Mouse (Mus musculus): ENCODE measurements at regions not wholly inside any gene's neighbourhood (a gene's known extent, or its start where the extent isn't known, plus 50 kb on each side); places are given as distances from the start of the nearest gene placed in this dataset.

DNA sequence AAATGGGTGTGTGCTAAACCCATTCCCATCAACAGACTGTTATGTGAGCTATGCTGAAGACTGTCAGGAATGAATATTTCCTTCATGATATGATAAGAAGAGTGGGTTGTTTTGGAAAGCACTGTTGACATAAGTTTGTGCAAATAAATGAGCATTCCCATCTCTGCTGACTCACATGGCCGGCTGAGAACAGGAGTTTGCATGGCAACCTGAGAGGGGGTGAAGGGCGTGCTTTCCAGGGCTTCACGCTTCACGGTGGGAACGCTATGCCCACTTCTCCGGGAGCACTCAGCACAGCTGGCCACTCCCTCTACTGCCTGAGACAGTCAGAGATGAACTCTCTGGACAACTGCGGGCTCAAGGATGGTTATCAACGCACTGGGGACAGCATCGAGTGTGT is 348.9 kb upstream of the Slc24a5 start:
- DNase-seq (ENCODE audit: low spot score in 2 of 2), result no peak

DNA sequence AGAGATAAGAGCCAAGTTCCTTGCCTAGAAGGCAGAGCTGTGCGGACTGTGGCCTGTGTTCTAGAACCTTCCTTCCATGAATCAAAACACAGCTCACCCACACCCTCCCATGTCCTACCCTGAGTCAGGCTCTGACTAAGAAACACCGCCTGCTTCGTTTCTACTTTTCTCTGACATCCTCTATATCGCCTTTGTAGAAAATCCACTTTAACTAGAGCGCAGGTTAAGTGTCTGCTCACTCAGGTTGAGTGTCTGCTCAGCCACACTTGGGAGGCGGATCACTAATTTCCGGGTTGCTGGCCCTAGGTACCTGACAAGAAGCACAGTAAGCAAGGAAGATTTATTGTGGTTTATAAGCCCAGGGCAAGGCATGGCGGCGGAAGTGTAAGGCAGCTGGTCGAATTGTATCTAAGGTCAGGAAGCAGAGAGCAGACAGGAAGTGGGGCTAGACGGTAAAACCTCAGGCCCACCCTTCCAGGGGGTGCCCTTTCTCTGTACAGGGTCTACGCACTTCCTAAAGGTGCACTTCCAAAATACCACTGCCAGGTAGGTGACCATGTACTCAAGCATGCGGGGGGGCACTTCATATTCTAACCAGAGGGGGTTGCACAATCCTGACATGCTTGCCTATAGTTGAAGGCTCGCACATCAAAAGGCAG is 348.0 kb upstream of the Slc24a5 start:
- peak; percentile 12 to 15 for DNase-seq (ENCODE audit: low spot score in 2 of 2)

DNA sequence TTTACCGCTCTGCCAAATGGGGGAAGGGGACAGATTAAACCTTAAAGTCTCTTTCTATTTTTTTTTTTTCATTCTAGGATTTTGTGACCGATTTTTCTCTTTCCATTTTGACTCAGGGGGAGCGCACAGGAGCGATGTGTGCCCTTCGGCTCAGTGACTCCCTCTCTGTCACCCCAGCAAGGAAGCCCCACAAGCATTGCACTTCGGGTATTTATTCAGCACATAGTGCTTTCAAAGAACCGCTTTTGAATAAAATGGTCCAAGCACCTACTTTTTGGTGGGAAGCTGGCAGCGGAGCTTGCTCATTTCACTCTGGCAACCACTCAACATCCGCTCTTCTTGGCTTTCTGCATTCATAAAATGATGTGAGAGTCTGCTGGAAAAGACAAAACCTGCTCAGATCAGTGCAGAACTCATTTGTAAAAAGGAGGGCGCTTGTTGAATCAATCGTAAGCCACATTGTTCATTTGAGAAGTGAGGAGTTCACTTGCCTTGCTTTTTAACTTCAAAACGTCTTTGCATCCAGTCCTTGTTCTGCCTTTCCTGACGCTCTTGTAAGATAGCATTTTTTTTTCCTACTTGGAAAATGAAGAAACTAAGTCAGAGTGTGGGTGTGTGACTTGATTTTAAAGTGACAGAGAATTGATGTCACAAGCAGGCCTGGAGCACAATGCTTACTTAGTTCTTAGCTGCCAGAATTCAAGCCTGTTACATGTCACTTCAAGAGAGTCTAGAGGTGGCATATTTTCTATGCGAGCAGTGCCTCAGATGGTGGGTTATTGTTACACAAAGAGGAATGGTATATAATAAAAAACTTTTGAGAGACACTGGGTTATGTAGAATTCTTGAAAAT is 347.1 kb upstream of the Slc24a5 start:
- no peak for DNase-seq (ENCODE audit: low spot score in 2 of 2)

DNA sequence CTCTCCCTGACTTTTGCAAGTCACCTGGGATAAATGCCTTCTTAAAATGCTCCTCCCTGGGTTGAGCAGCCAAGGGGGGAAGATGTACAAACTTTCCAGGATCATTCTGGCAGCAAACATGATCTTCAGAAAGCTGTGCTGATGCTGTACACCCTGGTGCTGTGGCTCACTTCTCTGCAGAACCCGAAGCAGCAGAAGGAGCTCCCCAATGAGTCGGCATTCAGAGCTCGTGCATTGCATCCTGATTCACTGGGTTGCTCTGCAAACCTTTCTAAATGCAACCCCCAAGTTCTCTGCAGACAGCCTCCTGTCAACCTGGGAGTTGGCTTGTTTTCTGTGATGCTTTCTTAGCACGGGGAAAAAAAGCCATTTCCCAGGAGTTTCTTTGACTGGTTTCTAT is 343.8 kb upstream of the Slc24a5 start:
- no peak for DNase-seq (ENCODE audit: low spot score in 2 of 2)

DNA sequence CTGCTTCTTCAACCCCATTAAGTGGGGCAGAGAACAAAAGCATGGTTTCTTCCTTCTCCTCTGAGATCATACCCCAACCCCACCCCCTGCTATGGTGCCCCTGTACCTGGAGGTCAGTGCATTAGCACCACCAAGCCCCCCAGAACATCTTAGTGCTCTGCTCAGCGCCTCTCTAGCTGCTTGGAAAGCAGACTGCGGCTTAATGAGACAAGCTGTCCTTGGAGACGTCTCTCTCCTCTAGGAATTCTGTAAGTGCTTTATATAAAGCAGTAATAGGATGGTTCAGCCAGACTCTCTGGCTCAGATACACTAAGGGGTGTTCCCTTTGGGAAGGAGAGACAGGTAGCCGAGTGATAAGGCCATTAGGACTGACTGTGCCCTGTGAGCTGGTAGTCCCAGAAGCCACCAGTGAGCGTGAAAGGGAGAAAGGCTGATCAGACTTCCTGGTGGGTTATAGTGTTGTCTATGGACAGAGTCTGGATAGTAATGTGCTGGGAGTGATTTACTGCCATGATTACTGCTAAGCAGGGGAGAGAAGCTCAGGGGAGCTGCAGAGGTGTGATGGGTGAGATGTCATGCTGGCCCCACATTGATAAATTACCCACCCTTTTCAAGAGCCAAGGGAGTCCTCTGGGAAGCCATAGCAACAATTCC is 343.0 kb upstream of the Slc24a5 start:
- no peak for DNase-seq (ENCODE audit: low spot score in 2 of 2)

DNA sequence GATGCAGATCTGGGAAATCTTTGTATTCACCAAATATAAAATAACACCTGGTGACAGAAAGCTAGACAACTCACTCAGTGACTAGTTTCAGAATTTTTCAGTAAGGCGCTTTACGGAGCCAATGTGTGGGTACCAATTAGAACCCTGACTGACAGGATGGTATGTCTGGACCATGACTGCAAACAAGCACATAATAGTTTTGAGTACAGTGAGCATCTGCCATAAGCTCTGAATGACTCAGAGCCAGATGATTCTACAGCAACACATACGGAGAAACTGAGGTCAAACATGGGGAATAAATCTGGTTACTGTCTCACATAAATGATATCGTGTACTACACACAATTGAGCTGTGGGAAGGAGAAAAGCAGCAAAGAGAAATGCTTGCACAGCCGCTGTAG is 339.9 kb upstream of the Slc24a5 start:
- no peak for DNase-seq (ENCODE audit: low spot score in 2 of 2)

DNA sequence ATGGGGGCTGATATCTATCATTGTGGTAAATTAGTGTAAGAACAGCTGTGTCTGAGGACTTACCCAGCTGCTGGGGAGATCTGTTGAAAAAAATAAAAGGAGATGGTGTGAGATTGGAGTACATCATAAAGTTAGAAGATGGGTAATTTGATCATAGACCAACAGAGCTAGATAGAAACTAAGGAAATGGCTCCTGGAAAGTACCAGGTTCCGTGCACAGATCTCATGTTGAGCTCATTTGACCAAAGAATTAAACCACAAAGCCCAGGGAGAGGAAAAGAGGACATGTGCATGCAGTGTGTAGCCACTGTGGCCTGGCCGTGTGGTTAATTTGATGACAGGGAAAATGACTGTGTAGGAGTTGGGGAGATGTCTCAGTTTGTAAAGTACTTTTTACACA is 335.3 kb upstream of the Slc24a5 start:
- no peak for DNase-seq (ENCODE audit: low spot score in 2 of 2)

DNA sequence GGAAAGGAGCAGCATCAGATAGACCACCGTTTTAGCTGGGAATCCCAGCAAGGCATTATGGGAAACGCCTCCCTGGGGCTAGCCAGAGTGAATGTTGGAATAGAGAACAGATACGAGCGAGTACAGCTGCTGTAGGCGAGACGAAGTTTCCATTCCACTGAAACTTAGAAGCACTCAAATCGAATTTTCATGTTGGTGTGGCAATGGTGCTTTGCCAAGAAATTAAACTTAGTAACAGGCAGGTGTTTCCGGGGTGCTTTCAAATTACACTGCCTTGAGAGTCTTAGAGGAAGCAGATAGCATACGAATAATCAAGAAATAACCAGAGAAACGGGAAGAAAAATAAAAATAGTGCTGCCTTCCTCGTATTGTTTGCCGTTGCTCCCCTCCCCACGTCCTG is 327.1 kb upstream of the Slc24a5 start:
- peak; percentile 14 to 42 for DNase-seq (ENCODE audit: low spot score in 2 of 2)

DNA sequence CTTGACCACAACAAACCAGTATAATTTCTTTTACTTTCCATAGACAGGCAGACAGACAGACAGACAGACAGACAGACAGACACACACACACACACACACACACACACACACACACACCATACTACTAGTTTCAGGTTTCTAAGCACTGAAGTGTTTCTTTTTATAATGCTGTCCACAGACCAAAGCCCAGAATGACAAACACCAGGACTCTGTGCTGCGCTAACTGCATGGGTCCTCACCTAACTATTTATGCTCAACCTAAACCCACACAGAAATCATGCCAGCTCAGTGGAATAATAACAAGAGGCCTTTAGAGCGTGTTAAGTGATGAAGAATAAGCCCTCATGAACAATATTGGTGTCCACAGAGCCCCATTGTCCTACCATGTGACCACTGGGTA is 325.0 kb upstream of the Slc24a5 start:
- DNase-seq (ENCODE audit: low spot score in 2 of 2), result no peak

DNA sequence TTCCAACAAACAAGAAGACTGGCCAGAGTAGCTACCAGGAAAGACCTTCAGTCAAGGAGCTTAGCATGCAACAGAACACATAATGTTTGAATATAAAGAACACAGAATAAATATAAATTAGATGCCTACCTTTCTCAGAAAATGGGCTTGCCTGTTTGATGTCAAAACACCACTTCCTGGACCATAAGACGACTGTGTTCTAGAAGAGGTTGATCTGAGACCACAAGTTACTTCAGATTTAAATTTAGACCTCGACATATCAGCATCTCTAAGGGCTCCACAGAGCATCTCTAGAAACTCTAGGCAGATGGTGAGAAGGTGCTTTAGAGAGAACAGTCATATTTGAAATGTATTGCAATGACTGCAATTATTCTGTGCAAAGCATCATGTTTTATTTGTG is 322.9 kb upstream of the Slc24a5 start:
- DNase-seq (ENCODE audit: low spot score in 2 of 2), result no peak

DNA sequence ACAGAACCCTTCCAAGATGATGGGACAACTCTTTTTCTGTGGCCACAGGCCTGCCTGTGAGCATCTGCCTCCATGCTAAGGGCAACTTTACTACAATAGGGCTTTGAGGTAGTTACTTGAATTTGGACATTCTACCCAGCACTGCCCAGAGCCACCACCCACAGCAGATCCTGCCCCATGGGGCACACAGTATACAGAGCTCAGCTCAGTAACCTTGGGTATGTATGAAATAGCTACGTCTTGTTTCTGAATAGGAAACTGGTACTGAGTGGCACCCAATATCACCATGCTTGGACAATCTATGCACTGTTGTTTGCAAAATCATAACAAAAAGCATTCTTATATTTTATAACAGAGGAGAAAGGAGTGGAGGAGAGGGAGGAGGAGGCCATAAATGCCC is 320.8 kb upstream of the Slc24a5 start:
- DNase-seq (ENCODE audit: low spot score in 2 of 2), result no peak

DNA sequence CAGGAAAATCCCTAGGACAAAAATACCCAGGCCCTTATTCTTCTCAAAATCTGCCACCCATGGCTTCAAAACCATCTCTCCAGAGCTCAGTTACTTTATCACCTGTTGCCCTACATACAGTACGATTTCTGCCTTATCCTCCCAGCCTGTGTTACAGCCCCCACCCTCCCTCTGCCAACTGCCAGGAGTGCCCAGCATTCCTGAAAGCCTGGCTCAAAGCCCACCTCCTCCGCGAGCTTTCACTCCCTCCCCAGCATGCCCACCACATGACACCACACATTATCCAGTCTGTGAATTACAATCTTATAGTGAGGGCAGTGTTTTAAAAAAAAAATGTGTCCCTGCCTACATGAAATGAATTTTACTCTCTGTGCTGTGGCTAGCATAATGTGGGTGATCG is 320.3 kb upstream of the Slc24a5 start:
- no peak for DNase-seq (ENCODE audit: low spot score in 2 of 2)

DNA sequence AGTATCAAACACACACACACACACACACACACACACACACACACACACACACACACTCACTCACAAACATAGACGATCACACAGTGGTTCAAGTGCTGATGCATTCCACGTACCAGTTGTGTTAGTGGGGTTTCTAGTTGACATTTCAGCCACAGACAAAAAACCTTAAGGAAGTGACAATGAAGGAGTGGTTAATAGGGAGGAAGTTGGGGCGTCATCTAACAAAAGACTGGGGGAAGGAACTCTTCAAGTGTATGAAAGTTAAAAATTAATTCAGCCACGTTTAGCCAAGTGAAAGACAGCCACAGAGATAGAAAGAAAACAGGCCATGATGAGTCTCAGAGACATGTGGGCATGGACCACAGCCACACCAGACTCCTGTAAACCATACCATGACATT is 316.1 kb upstream of the Slc24a5 start:
- peak; percentile 2 to 21 for DNase-seq (ENCODE audit: low spot score in 2 of 2)

DNA sequence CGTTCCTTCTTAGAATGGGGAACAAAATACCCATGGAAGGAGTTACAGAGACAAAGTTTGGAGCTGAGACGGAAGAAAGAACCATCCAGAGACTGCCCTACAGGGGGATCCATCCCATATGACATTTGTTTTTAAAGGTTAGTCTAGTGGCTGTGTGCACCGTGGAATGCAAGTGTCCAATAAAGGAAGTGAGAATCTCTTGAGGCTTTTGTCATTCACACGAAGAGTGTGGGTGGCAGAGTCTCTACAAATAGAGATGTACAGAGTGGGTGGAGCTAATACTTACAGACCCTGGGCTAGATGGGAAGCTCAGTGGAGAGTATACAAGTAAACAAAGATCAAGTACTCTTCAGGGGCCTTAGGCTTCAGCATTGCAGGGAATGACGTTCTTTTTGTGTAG is 314.2 kb upstream of the Slc24a5 start:
- DNase-seq (ENCODE audit: low spot score in 2 of 2), result peak; percentile 44 to 49

DNA sequence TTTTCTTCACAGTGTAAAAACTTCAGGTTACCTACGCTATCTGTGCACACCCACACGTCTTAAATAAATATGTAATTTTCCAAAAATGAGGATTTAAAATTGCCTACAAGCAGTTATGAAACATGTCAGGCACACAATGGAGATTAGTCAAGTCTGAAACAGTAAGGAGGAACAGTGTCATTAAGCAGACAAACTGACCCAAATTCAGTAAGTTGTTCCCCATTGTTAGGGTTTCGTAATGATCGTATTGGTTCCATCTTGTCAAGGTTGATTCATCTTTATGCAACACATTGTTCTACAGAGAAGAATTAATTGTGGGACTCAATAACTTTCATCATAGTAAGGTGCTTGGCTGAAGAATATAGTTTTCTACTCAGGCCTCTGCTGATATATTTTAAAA is 312.7 kb upstream of the Slc24a5 start:
- no peak for DNase-seq (ENCODE audit: low spot score in 2 of 2)

DNA sequence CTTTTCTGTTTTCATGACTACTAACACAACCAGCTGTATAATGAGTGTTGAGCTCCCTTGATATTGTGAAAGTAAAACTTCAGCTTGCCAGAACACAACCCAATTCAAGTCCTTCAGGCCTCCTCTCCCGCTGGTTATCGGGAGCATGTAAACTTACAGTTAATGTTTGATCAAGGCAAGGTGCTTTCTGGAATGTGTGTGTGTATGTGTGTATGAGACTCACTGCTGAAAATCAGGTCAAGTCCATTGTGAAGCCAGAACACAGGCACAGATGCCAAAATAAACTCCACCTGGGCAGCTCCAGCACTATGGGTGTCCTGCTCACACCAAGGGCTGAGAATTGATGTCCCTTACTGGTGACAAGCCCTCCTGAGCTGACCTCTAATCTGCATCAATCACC is 308.9 kb upstream of the Slc24a5 start:
- DNase-seq (ENCODE audit: low spot score in 2 of 2), result no peak

DNA sequence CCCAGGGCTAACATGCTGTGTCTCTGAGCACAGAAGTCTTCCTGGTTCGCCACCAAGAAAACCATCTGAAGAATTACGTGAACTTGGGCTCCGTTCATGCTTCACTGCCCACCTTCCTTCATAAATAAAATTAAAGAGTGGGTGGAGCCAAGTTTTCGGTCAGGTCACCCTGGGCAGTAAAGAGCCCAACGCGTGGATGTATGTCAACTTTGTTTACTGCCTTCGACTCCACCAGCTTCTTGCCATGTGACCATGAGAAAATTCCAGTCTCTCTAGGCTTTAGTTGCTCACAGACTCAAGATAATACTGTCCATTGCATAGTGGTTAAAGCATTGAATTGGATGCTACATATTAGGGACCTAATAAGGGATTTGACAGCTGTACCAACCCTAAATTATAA is 304.3 kb upstream of the Slc24a5 start:
- DNase-seq (ENCODE audit: low spot score in 2 of 2), result no peak

DNA sequence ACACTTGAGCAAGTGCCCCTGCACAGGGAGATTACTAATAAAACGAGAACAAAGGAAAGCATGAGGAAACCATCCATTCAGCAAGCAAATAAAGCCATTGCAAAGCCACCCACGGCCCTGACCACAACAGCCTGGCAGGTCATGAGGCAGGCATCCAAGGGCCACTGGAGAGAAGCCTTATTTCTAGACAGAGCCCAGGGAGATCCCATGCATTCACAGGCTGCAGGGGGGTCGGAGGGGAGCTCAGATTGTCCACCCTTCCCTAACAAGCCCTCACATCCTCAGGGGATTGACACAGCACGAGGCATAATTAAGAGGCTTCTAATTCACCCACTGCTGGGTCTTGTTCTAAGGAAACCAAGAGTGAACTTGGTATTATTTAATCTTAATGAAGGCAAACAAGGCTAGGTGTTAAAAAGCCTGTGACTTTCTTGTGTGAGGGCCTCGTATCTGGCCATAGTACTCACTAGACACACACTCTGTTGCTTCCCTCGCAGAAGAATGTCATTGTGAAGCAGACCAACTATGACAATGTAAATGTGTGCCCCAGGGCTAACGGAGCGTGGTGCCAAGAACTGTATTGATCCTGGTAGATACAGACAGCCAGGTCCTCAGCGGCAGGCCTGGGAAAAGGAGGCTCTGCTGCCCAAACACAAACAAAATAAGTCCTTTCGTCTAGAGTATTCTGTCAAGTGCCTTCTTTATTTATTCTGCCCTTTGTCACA is 303.6 kb upstream of the Slc24a5 start:
- no peak for DNase-seq (ENCODE audit: low spot score in 2 of 2)

DNA sequence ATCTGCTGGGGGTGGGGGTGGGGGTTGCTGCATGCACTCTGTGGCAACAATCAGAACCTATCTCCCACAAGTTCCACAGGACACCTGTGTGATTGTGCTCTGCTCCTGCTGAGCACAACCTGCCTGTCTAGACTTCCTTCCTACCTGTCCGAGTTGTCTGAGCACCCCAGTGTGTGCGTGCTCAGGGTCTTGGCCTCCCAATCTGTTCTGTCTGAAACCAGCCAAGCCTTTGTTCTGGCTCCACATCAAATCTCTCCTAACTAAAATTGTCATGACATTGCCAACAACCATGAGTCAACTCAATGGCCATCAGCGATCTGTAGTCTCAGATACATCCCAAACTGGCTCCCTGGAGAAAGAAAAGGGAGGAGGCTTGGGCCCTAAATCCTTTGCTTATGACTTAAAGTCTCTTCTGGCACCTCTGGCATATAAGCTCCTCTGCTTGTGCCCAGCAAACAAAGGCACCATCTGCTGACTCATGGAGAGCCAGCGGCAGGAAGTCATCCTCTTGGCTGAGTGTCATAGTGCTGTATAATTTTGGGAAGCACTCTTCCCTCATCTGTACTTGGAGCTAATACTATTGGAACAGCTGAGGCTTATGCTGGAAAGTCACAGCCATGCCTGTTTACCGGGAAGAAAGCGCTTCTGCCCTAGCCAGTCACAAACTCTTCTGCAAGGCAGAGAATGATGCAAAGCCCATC is 298.5 kb upstream of the Slc24a5 start:
- DNase-seq (ENCODE audit: low spot score in 2 of 2), result no peak

DNA sequence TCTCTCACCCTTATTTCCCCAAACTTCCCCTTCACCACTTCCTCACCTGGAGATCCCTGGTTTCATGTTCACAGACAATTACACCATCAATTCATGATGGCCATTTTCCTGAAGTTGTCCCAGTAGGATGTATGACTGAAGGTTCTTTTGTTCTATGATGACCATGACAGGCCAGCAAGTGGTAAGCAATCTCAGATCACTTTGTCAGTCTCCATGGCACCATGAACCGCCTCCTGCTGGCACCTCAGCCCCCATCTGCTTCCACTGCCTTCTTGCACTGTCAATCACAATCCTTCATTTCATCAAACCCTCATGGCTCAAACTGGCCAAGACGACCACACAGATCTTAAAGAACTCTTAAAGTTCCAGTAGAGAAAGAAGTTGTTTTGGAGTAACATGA is 297.9 kb upstream of the Slc24a5 start:
- DNase-seq (ENCODE audit: low spot score in 2 of 2), result no peak

DNA sequence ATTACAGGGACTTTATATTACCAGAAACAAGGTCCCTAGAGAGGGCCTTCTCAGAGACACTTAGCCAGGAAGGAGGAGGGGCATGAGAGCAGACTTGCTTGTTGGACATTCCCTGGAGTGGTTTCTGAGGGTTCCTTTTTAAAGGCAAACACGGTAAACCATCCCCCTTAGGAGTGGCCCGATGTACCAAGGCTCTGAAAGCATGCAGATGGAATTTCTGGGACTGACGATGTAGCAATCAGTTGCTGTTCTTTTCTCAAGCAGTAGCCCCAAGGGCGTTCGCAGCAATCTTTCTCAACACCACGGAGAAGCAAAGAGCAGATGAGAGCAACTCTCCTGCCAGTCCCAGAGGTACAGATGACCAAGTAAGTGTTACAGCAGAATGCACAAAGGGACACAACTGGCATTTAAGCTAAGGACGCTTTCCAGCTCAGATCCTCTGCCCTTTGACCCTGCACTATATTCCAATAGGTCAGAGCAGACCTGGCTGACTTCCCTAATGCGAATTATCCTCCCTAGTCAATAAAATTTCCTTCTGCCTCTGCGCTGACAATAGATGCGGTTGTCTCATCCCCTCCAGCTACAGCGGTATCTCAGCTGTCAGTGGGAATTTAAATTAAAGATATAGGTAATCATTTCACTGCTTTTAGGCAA is 295.7 kb upstream of the Slc24a5 start:
- no peak for DNase-seq (ENCODE audit: low spot score in 2 of 2)
